ENCODE assay signal across 29 mouse cellular contexts in the genomic region with DNA sequence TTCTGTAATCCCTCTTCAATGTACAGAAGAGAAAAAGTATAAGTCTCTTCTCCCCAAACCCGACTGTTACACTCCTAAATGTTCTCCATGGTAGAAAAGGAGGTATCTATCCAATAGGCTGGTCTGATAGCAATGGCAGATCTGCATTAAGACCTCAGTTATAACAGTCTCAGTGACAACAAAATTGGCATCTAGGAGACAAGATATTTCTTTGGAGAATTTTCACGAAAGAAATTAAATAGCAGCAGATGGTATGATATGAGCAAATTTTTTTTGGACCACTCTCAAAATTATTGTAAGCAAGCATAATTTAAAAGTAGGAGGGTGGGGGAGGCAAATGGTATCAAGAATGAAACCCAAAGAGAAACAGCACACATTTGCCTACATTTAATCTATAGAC.
DNase-seq lines count a peak whose midpoint lies in the region; ATAC-seq and TF ChIP-seq lines count a peak whose summit lies in the region.
"Had no signal": no experiment of that assay in that cellular context is flagged by ENCODE, and none has a peak within 500 bp of the region (broad histone marks: within the 10 kb centered on the region; RNA-seq: fewer than 3 reads in every experiment).

No protein-coding gene starts in this region.

- H3K4me2 ChIP-seq in forebrain, embryonic 14.5 days (ENCODE audit: low read length): no peak overlapping the region
- H3K4me2 ChIP-seq in forebrain, embryonic 12.5 days: no peak overlapping the region
- H3K4me2 ChIP-seq in forebrain, embryonic 16.5 days (ENCODE audit: low read length): no peak overlapping the region
- H3K4me2 ChIP-seq: embryonic facial prominence, embryonic 12.5 days; embryonic facial prominence, embryonic 15.5 days; heart, embryonic 12.5 days; heart, embryonic 15.5 days; hindbrain, embryonic 13.5 days; intestine, embryonic 15.5 days had no signal

- H3K27me3 ChIP-seq in forebrain, embryonic 14.5 days (replicated peaks; ENCODE audit: control insufficient read depth, insufficient read depth, low read length): no peaks in the 10 kb centered on the region
- H3K27me3 ChIP-seq in forebrain, embryonic 12.5 days: no peaks in the 10 kb centered on the region
- H3K27me3 ChIP-seq in forebrain, embryonic 16.5 days (replicated peaks; ENCODE audit: control insufficient read depth, insufficient read depth, low read length): no peaks in the 10 kb centered on the region
- H3K27me3 ChIP-seq in limb, embryonic 10.5 days (ENCODE audit: low read depth, poor library complexity, severe bottlenecking): no peaks in the 10 kb centered on the region
- H3K27me3 ChIP-seq: CH12.LX; embryonic facial prominence, embryonic 12.5 days; embryonic facial prominence, embryonic 15.5 days; heart, embryonic 12.5 days; heart, embryonic 15.5 days; hindbrain, embryonic 13.5 days; intestine, embryonic 15.5 days; Patski had no signal

- no peaks in the 10 kb centered on the region for H3K9me3 ChIP-seq in forebrain, embryonic 14.5 days (replicated peaks; ENCODE audit: control insufficient read depth, low read length)
- H3K9me3 ChIP-seq in forebrain, embryonic 12.5 days: no peaks in the 10 kb centered on the region
- no peaks in the 10 kb centered on the region for H3K9me3 ChIP-seq in forebrain, embryonic 16.5 days (ENCODE audit: control insufficient read depth, low read length)
- no peaks in the 10 kb centered on the region for H3K9me3 ChIP-seq in limb, embryonic 10.5 days (replicated peaks)
- H3K9me3 ChIP-seq: embryonic facial prominence, embryonic 12.5 days; embryonic facial prominence, embryonic 15.5 days; G1E; heart, embryonic 12.5 days; heart, embryonic 15.5 days; hindbrain, embryonic 10.5 days; hindbrain, embryonic 13.5 days; intestine, embryonic 15.5 days had no signal

- ATAC-seq in forebrain, embryonic 14.5 days: no peak; the same call in 1 of the 2 replicates
- ATAC-seq in forebrain, embryonic 12.5 days (ENCODE audit: low FRiP score): no peak
- ATAC-seq in forebrain, embryonic 16.5 days: peak; percentile 72
- ATAC-seq: hindbrain, embryonic 16.5 days; intestine, embryonic 15.5 days; Patski had no signal

- no peaks in the 10 kb centered on the region for H3K36me3 ChIP-seq in forebrain, embryonic 14.5 days (ENCODE audit: control insufficient read depth, insufficient read depth, low read length)
- no peaks in the 10 kb centered on the region for H3K36me3 ChIP-seq in forebrain, embryonic 12.5 days (replicated peaks)
- no peaks in the 10 kb centered on the region for H3K36me3 ChIP-seq in forebrain, embryonic 16.5 days (ENCODE audit: control insufficient read depth, insufficient read depth)
- H3K36me3 ChIP-seq in limb, embryonic 10.5 days: no peaks in the 10 kb centered on the region
- H3K36me3 ChIP-seq: embryonic facial prominence, embryonic 12.5 days; embryonic facial prominence, embryonic 15.5 days; G1E; heart, embryonic 12.5 days; heart, embryonic 15.5 days; hindbrain, embryonic 10.5 days; hindbrain, embryonic 13.5 days; intestine, embryonic 15.5 days had no signal

- no peak overlapping the region for H3K27ac ChIP-seq in forebrain, embryonic 14.5 days (ENCODE audit: low read depth, low read length)
- H3K27ac ChIP-seq in forebrain, embryonic 12.5 days: no peak overlapping the region
- peak overlapping the region; percentile 54; the same call in 1 of the 2 replicates for H3K27ac ChIP-seq in layer of hippocampus, adult 2 months
- no peak overlapping the region for H3K27ac ChIP-seq in forebrain, embryonic 16.5 days (ENCODE audit: low read length)
- no peak overlapping the region for H3K27ac ChIP-seq in limb, embryonic 10.5 days
- H3K27ac ChIP-seq: embryonic facial prominence, embryonic 12.5 days; embryonic facial prominence, embryonic 15.5 days; heart, embryonic 15.5 days; hindbrain, embryonic 10.5 days; hindbrain, embryonic 13.5 days; intestine, embryonic 15.5 days had no signal

- no peaks in the 10 kb centered on the region for H3K4me1 ChIP-seq in forebrain, embryonic 14.5 days (ENCODE audit: control insufficient read depth, insufficient read depth, low read length)
- H3K4me1 ChIP-seq in forebrain, embryonic 12.5 days: no peaks in the 10 kb centered on the region
- no peaks in the 10 kb centered on the region for H3K4me1 ChIP-seq in forebrain, embryonic 16.5 days (replicated peaks; ENCODE audit: control insufficient read depth, insufficient read depth, low read length)
- no peaks in the 10 kb centered on the region for H3K4me1 ChIP-seq in limb, embryonic 10.5 days
- H3K4me1 ChIP-seq: embryonic facial prominence, embryonic 12.5 days; embryonic facial prominence, embryonic 15.5 days; heart, embryonic 12.5 days; heart, embryonic 15.5 days; hindbrain, embryonic 10.5 days; hindbrain, embryonic 13.5 days; intestine, embryonic 15.5 days had no signal

- 71% methylated on average over 2 of the region's 2 CpGs for WGBS in forebrain, embryonic 14.5 days
- 70% methylated on average over 2 of the region's 2 CpGs for WGBS in forebrain, embryonic 12.5 days
- 63% methylated on average over 2 of the region's 2 CpGs for WGBS in forebrain, embryonic 16.5 days
- 87% methylated on average over 2 of the region's 2 CpGs for WGBS in limb, embryonic 10.5 days

- H3K4me3 ChIP-seq in forebrain, embryonic 14.5 days (ENCODE audit: low read depth, low read length): no peak overlapping the region
- no peak overlapping the region for H3K4me3 ChIP-seq in forebrain, embryonic 12.5 days (replicated peaks)
- H3K4me3 ChIP-seq in layer of hippocampus, adult 2 months: no peak overlapping the region
- no peak overlapping the region for H3K4me3 ChIP-seq in forebrain, embryonic 16.5 days (replicated peaks; ENCODE audit: low read length)
- H3K4me3 ChIP-seq in limb, embryonic 10.5 days: no peak overlapping the region
- H3K4me3 ChIP-seq: embryonic facial prominence, embryonic 12.5 days; embryonic facial prominence, embryonic 15.5 days; heart, embryonic 12.5 days; heart, embryonic 15.5 days; hindbrain, embryonic 10.5 days; hindbrain, embryonic 13.5 days; intestine, embryonic 15.5 days had no signal

- peak; percentile 62 for DNase-seq in forebrain, embryonic 14.5 days (ENCODE audit: low spot score)
- DNase-seq in layer of hippocampus, adult 2 months (ENCODE audit: low spot score in 2 of 2): peak in 1 of 2 experiments; percentile 13
- DNase-seq in layer of hippocampus, postnatal 25 days (ENCODE audit: extremely low spot score in 1 of 2, low spot score in 1 of 2): no peak
- DNase-seq in brain, adult 2 months (ENCODE audit: low read depth, low spot score): peak; percentile 48
- DNase-seq in lung, postnatal 25 days (ENCODE audit: low spot score): no peak
- DNase-seq in limb, embryonic 10.5 days (ENCODE audit: low spot score): no peak
- DNase-seq: adrenal gland, postnatal 10 days; B cell, adult 2 months; cerebellum, adult 18-20 months; cerebellum, adult 9-10 months; cerebellum, postnatal 14 days; gastrocnemius, postnatal 25 days; heart, adult 18-20 months; heart, postnatal 10 days; heart, postnatal 36 days; kidney, adult 11 months had no signal

- TF ChIP-seq CTCF in layer of hippocampus, adult 2 months (conservative IDR thresholded peaks at IDR 0.05): no peak

- H3K9ac ChIP-seq in forebrain, embryonic 14.5 days (ENCODE audit: low read length): no peak overlapping the region
- no peak overlapping the region for H3K9ac ChIP-seq in forebrain, embryonic 12.5 days
- no peak overlapping the region for H3K9ac ChIP-seq in forebrain, embryonic 16.5 days (replicated peaks; ENCODE audit: low read depth, low read length)
- H3K9ac ChIP-seq: embryonic facial prominence, embryonic 12.5 days; embryonic facial prominence, embryonic 15.5 days; heart, embryonic 12.5 days; heart, embryonic 15.5 days; hindbrain, embryonic 13.5 days; intestine, embryonic 15.5 days had no signal

Comparison
In these comparisons a context has a peak if more than half of its experiments do, and no peak if none do; other contexts are left out.
1. DNase-seq: peak in forebrain, embryonic 14.5 days (single experiment) and brain, adult 2 months (single experiment); none in layer of hippocampus, postnatal 25 days (0 of 2), lung, postnatal 25 days (single experiment) and limb, embryonic 10.5 days (single experiment).